Mouse (Mus musculus): ENCODE data around the gene Spaca6. TPM values are rescaled to one million over a fixed set of nuclear protein-coding genes. Genes with fewer than 3 reads are reported as not detected.
A peak's percentile ranks its signal among the peaks of the same experiment; 100 is the strongest.

Spaca6 gene
- total and polyA plus RNA-seq, 2 experiments: 2.9 to 6.5 TPM

DNA sequence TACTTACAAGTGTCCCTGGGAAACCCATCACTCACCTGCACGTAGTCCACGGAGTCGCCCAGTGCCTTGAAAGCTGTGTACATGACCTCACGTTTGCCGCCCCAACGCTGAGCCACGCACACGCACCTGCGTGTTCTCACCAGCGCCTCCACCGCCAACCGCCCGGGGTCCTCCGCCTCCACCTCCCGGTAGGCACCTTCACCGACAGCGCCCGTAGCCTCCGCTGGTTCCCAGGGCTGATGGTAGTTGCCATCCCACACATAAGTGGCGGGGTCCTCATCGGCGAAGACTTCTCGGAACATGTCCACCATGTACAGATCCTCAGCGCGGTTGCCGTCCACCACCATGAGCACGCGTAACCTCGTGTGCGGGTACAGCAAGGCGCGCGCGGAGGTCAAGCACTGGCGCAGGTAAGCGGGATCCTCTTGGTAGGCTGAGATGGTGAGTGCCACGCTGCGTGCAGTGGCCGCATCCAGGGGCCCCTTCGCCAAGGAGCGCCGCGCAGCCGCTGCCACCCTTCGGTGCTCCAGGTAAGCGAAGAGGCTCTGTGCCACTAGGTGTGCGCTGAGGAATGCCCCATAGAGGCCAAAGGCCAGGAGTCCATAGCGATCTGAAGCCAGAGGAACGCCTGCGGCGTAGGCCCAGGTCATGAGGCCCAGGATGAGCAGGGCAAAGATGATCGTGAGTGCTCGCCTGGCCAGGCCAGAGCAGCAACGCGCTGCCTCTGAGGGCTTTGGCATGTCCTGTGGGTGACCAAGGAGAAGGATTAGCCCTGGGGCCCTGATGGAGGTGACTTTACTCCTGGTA lies 23.2 kb downstream of the Spaca6 start:
- Histone ChIP-seq H3K4me1 (ENCODE audit: control insufficient read depth, insufficient read depth, low read length) (no peaks in the 10 kb centered on the region), H3K79me2 (ENCODE audit: control insufficient read depth, insufficient read depth, low read length) (no peaks in the 10 kb centered on the region), H3K27me3 (ENCODE audit: control insufficient read depth, insufficient read depth, low read length) (peaks cover 9% of the 10 kb centered on the region), H3K4me3 (ENCODE audit: insufficient read depth, low read depth, low read length) (no peak overlapping the region), H3K9ac (ENCODE audit: low read depth, low read length) (no peak overlapping the region), H3K36me3 (ENCODE audit: control insufficient read depth, insufficient read depth, low read length) (no peaks in the 10 kb centered on the region), H3K27ac (replicated peaks; ENCODE audit: insufficient read depth, low read depth, low read length) (no peak overlapping the region)
- no peak for DNase-seq (ENCODE audit: extremely low read depth, low read depth, low spot score)
- no peak for TF ChIP-seq POLR2A (IDR thresholded peaks at IDR 0.05; ENCODE audit: extremely low read depth, insufficient read depth, low read length)
- TF ChIP-seq CTCF (IDR thresholded peaks at IDR 0.05; ENCODE audit: low read depth, low read length): no peak
- WGBS: 25% methylated on average over 55 of the region's 55 CpGs

GRCm38 (mm10) chr17:17855064-17855838 lies 28.3 kb downstream of the Spaca6 start, which contains the start of gene Has1:
Gene Has1, minus strand, starts transcription at chr17:17855205.
- no peak for DNase-seq (ENCODE audit: extremely low read depth, low read depth, low spot score)
- TF ChIP-seq CTCF (IDR thresholded peaks at IDR 0.05; ENCODE audit: low read depth, low read length) (no peak), POLR2A (IDR thresholded peaks at IDR 0.05; ENCODE audit: extremely low read depth, insufficient read depth, low read length) (no peak)

GRCm38 (mm10) chr17:17856612-17857011 lies 29.7 kb downstream of the Spaca6 start:
- Histone ChIP-seq H3K4me1 (ENCODE audit: control insufficient read depth, insufficient read depth, low read length) (no peaks in the 10 kb centered on the region), H3K79me2 (ENCODE audit: control insufficient read depth, insufficient read depth, low read length) (no peaks in the 10 kb centered on the region), H3K36me3 (ENCODE audit: control insufficient read depth, insufficient read depth, low read length) (no peaks in the 10 kb centered on the region), H3K27me3 (ENCODE audit: control insufficient read depth, insufficient read depth, low read length) (no peaks in the 10 kb centered on the region), H3K27ac (replicated peaks; ENCODE audit: insufficient read depth, low read depth, low read length) (no peak overlapping the region), H3K9ac (ENCODE audit: low read depth, low read length) (no peak overlapping the region), H3K4me3 (ENCODE audit: insufficient read depth, low read depth, low read length) (no peak overlapping the region)
- TF ChIP-seq CTCF (IDR thresholded peaks at IDR 0.05; ENCODE audit: low read depth, low read length) (no peak), POLR2A (IDR thresholded peaks at IDR 0.05; ENCODE audit: extremely low read depth, insufficient read depth, low read length) (no peak)
- 79% methylated on average over 1 of the region's 1 CpGs for WGBS
- DNase-seq (ENCODE audit: extremely low read depth, low read depth, low spot score): no peak

More at GRCm38 (mm10) chr17:17855064-17855838, 28.3 kb downstream of the Spaca6 start, which contains the start of gene Has1:
- Histone ChIP-seq H3K9ac (ENCODE audit: low read depth, low read length) (no peak within 1 kb of the TSS), H3K4me1 (ENCODE audit: control insufficient read depth, insufficient read depth, low read length) (no peaks in the 10 kb centered on the region), H3K27ac (replicated peaks; ENCODE audit: insufficient read depth, low read depth, low read length) (no peak within 1 kb of the TSS), H3K4me3 (ENCODE audit: insufficient read depth, low read depth, low read length) (no peak within 1 kb of the TSS), H3K36me3 (ENCODE audit: control insufficient read depth, insufficient read depth, low read length) (no peaks in the 10 kb centered on the region), H3K79me2 (ENCODE audit: control insufficient read depth, insufficient read depth, low read length) (no peaks in the 10 kb centered on the region), H3K27me3 (ENCODE audit: control insufficient read depth, insufficient read depth, low read length) (peaks cover 3% of the 10 kb centered on the region)
- WGBS: 49% methylated on average over 8 of the region's 8 CpGs

- TF ChIP-seq CTCF (IDR thresholded peaks at IDR 0.05; ENCODE audit: low read depth, low read length) (no peak), POLR2A (IDR thresholded peaks at IDR 0.05; ENCODE audit: extremely low read depth, insufficient read depth, low read length) (no peak)
- no peak overlapping the region for H3K9ac ChIP-seq (ENCODE audit: low read depth, low read length)
- 67% methylated on average over 1 of the region's 1 CpGs for WGBS
These were observed 30.5 kb downstream of the Spaca6 start for GRCm38 (mm10) chr17:17857446-17857845.

DNA sequence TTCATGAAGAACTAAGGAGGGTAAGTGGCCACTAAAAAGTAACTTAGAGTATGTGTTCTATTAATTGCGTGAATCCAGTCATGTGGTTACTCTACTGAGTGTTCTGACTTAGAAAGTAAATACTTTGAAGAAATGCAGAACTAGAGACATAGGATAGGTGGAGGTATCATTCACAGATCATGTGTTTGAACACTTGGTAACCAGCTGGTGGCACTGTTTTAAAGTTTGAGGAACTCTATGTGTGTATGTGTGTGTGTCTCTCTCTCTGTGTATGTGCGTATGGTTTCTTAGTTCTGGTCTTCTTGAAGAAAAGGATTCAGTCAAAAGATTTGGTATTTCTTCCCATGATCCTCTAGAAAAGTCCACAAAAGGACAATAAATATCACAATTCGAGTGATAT lies 33.2 kb downstream of the Spaca6 start:
- Histone ChIP-seq H3K27me3 (ENCODE audit: control insufficient read depth, insufficient read depth, low read length) (no peaks in the 10 kb centered on the region), H3K79me2 (ENCODE audit: control insufficient read depth, insufficient read depth, low read length) (no peaks in the 10 kb centered on the region), H3K4me3 (ENCODE audit: insufficient read depth, low read depth, low read length) (no peak overlapping the region), H3K36me3 (ENCODE audit: control insufficient read depth, insufficient read depth, low read length) (no peaks in the 10 kb centered on the region), H3K4me1 (ENCODE audit: control insufficient read depth, insufficient read depth, low read length) (no peaks in the 10 kb centered on the region), H3K9ac (ENCODE audit: low read depth, low read length) (no peak overlapping the region), H3K27ac (replicated peaks; ENCODE audit: insufficient read depth, low read depth, low read length) (no peak overlapping the region)
- no peak for TF ChIP-seq POLR2A (IDR thresholded peaks at IDR 0.05; ENCODE audit: extremely low read depth, insufficient read depth, low read length)
- 0 out of 2 replicates have a peak, but pooled peaks have one; percentile 16 for TF ChIP-seq CTCF (IDR thresholded peaks at IDR 0.05; ENCODE audit: low read depth, low read length)
- WGBS: 80% methylated on average over 3 of the region's 3 CpGs
- DNase-seq (ENCODE audit: extremely low read depth, low read depth, low spot score): no peak

More at GRCm38 (mm10) chr17:17857446-17857845, 30.5 kb downstream of the Spaca6 start:
- Histone ChIP-seq H3K36me3 (ENCODE audit: control insufficient read depth, insufficient read depth, low read length) (no peaks in the 10 kb centered on the region), H3K4me1 (ENCODE audit: control insufficient read depth, insufficient read depth, low read length) (no peaks in the 10 kb centered on the region), H3K27me3 (ENCODE audit: control insufficient read depth, insufficient read depth, low read length) (no peaks in the 10 kb centered on the region), H3K27ac (replicated peaks; ENCODE audit: insufficient read depth, low read depth, low read length) (no peak overlapping the region), H3K4me3 (ENCODE audit: insufficient read depth, low read depth, low read length) (no peak overlapping the region), H3K79me2 (ENCODE audit: control insufficient read depth, insufficient read depth, low read length) (no peaks in the 10 kb centered on the region)
- DNase-seq (ENCODE audit: extremely low read depth, low read depth, low spot score): no peak

Measured in liver, adult 2 months (tissue).